8 mouse cellular contexts compared by ENCODE assay signal in the genomic region with DNA sequence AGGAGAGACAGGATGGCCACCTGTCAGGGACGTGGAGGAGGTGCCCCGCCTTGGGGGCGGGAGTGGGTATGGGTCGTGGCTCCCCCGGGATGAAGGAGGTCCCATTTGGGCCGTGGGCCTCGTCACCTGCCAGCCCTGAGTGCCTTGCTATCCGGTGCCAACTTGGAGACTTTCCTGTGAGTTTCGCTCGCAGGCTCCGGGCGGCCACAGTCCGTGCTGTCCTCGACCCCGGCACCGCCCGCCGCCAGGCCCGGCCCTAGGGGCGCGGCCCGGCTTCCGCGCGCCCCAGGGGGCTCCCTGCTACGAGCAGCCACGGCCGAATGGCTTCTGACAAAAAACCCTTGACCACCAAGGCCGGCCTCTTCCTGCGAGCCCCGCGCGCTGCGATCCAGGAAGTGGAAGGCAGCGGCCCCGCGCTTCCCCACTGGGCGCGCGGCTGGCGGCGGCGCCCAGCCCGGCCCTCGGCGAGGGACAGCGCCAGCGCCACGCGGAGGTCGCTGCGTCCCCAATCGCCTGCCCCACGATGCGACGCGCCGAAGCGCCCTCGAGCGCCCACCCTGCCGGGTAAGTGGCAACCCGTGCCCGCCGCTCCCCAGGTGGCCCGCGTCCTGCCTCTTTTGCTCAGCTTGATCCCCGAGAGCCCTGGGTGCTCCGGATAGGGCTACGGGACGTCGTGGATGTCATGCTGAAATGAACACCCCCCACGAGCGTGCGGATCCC. TPM values are rescaled to one million over a fixed set of nuclear protein-coding genes. Genes with fewer than 3 reads are reported as not detected.
DNase-seq lines count a peak whose midpoint lies in the region; ATAC-seq lines count a peak whose summit lies in the region.

TSS of gene Rin3 (plus strand) at position 286 of the 720 bp plus-strand sequence.

- H3K4me1 ChIP-seq in intestine, embryonic 15.5 days (replicated peaks) = peaks cover 38% of the 10 kb centered on the region
- peaks cover 32% of the 10 kb centered on the region for H3K4me1 ChIP-seq in liver, embryonic 16.5 days (ENCODE audit: control insufficient read depth, low read depth, low read length)

- H3K27ac ChIP-seq in intestine, embryonic 15.5 days = peak within 1 kb of the TSS; percentile 86
- peak within 1 kb of the TSS; percentile 84 for H3K27ac ChIP-seq in liver, embryonic 16.5 days (ENCODE audit: low read length)

- H3K27me3 ChIP-seq in intestine, embryonic 15.5 days (replicated peaks) = no peaks in the 10 kb centered on the region
- H3K27me3 ChIP-seq in liver, embryonic 16.5 days (ENCODE audit: control insufficient read depth, insufficient read depth, low read depth, low read length) = peaks cover 4% of the 10 kb centered on the region

- no peaks in the 10 kb centered on the region for H3K9me3 ChIP-seq in intestine, embryonic 15.5 days
- no peaks in the 10 kb centered on the region for H3K9me3 ChIP-seq in liver, embryonic 16.5 days (replicated peaks; ENCODE audit: control insufficient read depth, low read length)

- under 1% methylated on average over 75 of the region's 75 CpGs for WGBS in intestine, embryonic 15.5 days
- under 1% methylated on average over 75 of the region's 75 CpGs for WGBS in liver, embryonic 16.5 days (ENCODE audit: insufficient replicate concordance)

- H3K4me2 ChIP-seq in intestine, embryonic 15.5 days (replicated peaks) = peak within 1 kb of the TSS; percentile 85
- peak within 1 kb of the TSS; percentile 60 for H3K4me2 ChIP-seq in liver, embryonic 16.5 days (ENCODE audit: low read depth, low read length)

- no peaks in the 10 kb centered on the region for H3K36me3 ChIP-seq in intestine, embryonic 15.5 days
- no peaks in the 10 kb centered on the region for H3K36me3 ChIP-seq in liver, embryonic 16.5 days (ENCODE audit: control insufficient read depth, insufficient read depth)

- peak; percentile 31 for DNase-seq in cerebellum, postnatal 25 days
- DNase-seq in cerebellum, adult 8-10 months = no peak
- DNase-seq in embryo, embryonic 10 days (ENCODE audit: low spot score) = peak; percentile 52
- peak; percentile 99 for DNase-seq in heart, adult 11 months
- peak; percentile 63 for DNase-seq in neural tube, embryonic 10.5 days (ENCODE audit: extremely low spot score, low spot score)
- DNase-seq in thymus, postnatal 0 days (ENCODE audit: low spot score) = peak; percentile 60

- H3K9ac ChIP-seq in intestine, embryonic 15.5 days = peak within 1 kb of the TSS; percentile 77
- peak within 1 kb of the TSS; percentile 70 for H3K9ac ChIP-seq in liver, embryonic 16.5 days (ENCODE audit: low read depth, low read length)

- ATAC-seq in intestine, embryonic 15.5 days = peak; percentile 74
- peak; percentile 33 for ATAC-seq in liver, embryonic 16.5 days (ENCODE audit: low read depth)

- peak within 1 kb of the TSS; percentile 67 for H3K4me3 ChIP-seq in intestine, embryonic 15.5 days (replicated peaks)
- peak within 1 kb of the TSS; percentile 63 for H3K4me3 ChIP-seq in liver, embryonic 16.5 days (ENCODE audit: low read depth, low read length)

RNA-seq across cellular contexts. Expression of gene Rin3, which starts in this region (rescaled TPM):
- 9.4 and 11.8 TPM in 2 replicates for polyA plus RNA-seq in intestine, embryonic 15.5 days (2015; fragmentation: Nextera tagmentation; extraction: Ambion mirVana)
- polyA plus RNA-seq in liver, embryonic 16.5 days (2015; fragmentation: Nextera tagmentation; extraction: Ambion mirVana) = 7.2 and 9.2 TPM in 2 replicates
- polyA plus RNA-seq in thymus, postnatal 0 days (2015; fragmentation: Nextera tagmentation; extraction: Ambion mirVana) = 7.0 and 7.9 TPM in 2 replicates
